Mouse (Mus musculus) left cerebral cortex, adult 2 months (tissue): ENCODE measurements around the gene Csf1. TPM values are rescaled to one million over a fixed set of nuclear protein-coding genes. Genes with fewer than 3 reads are reported as not detected.

Source experiments
- DNase-seq, 2 experiments: peaks; one replicate each; pipeline ENCODE4 v3.0.0; 2021 to 2022; ENCODE audit warnings: low spot score in 2 of 2, mixed read lengths in 1 of 2; ENCODE audit errors: extremely low spot score in 1 of 2
- H3K27ac ChIP-seq: fragments of 200-600 bp; 2 replicates; pipeline ENCODE4 v1.8.1; 2022
- H3K4me3 ChIP-seq: fragments of 200-600 bp; 2 replicates; pipeline ENCODE4 v1.8.1; 2022
- CTCF ChIP-seq: fragments of 200-600 bp; IDR thresholded peaks from 2 replicates; pipeline ENCODE4 v1.8.1; 2022; ENCODE audit warnings: antibody characterized with exemption, mild to moderate bottlenecking, moderate library complexity
- intact Hi-C: fragments of 180-260 bp; cut with DNase I; formaldehyde crosslinking; loops from one replicate; pipeline ENCODE4 v1.15.1; 2025
- total RNA-seq, 2 experiments: library from RNA; stranded (reverse); gene quantifications; 2 replicates each; pipeline ENCODE4 v1.2.3; 2021

Csf1 gene
- total RNA-seq, 2 experiments from 2014 or later, result 12.6 to 13.2 TPM

DNA sequence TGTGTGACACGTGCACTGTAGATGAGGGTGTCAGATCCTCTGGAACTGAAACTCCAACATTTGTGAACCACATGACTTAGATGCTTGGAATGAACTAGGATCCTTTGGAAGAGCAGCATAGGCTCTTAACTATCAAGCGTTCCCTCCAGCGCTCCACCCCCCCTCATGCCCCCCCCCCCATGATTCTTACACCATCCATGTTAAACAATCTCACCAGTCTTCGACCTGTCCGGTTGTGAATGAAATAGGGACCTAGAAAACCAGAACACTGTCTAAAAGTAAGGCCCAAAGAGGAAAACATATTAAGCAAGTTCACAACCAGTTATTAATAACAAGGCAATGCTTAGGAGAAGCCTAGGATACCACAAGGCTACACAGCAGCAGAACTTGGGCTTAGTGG lies 32.5 kb upstream of the Csf1 start:
- no peak for TF ChIP-seq CTCF
- H3K4me3 ChIP-seq, result no peak overlapping the region
- intact Hi-C loops, result no loop called here
- H3K27ac ChIP-seq, result peak overlapping the region; percentile 79
- DNase-seq, result no peak

DNA sequence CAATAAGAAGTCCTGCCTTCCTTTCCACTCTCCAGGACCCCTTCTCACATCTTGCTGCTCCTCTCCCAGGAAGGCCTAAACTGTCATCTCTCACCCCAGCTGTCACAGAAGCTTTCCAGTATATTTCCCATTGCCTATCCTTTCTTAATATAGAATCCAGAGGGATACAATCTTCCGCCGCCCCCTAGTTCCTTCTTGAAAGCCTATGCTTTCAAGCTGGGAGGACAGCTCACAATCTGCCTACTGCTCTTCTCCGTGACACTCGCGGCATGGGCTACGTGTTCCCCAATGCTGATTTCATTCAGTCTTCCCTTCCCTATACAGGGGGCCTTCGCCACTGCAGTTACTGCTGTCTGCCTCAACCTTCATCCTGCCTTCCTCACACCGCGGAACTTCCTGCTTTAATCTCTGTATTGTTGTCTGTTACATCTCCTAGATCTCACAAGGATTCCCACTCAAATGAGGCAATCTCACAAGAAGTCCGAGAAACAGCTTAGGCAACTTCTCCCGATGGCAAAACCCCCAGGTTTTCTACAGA lies 30.6 kb upstream of the Csf1 start:
- intact Hi-C loops, result no loop called here
- peak in 1 of 2 experiments; percentile 22 for DNase-seq
- no peak overlapping the region for H3K27ac ChIP-seq
- no peak overlapping the region for H3K4me3 ChIP-seq
- TF ChIP-seq CTCF, result no peak

DNA sequence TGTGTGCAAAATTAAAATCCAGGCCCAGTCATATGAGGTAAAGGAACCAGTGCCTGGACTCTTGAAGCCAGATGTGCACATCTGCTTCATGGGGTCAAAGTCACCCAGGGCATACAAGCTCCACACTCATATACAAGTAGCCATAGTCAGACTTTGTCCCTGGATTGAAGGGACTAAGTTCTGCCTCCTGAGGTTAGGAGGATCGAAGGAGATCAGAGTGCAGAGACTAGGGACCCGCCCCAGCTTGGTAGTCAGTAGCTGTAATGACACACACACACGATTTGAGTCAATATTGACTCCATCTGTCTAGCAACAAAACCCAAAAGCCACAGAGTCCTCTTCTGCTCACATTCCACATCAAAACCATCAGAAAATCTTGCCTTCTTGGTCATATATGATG lies 30.0 kb upstream of the Csf1 start:
- TF ChIP-seq CTCF, result no peak
- intact Hi-C loops, result no loop called here
- H3K4me3 ChIP-seq, result no peak overlapping the region
- no peak for DNase-seq
- peak overlapping the region; percentile 13; the same call in 1 of the 2 replicates for H3K27ac ChIP-seq

DNA sequence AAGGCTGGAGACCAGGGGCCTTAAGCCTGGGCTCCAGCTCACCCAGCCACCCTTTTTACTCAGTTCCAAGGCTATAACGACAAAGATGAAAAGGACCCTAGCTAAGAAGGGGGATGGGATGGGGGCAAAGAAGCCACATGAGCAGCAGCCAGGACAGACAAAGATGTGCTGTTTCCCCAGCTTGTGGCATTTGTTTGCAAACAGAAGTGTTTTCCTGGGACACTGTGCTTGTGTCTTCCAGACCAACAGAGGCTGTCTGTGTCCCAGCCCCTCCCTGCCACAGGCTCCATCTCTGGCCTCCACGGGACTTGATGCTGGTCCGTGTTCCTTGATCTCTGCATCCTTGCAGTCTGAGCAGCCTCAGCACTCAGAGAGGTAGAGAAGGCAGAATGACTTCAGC lies 28.6 kb upstream of the Csf1 start:
- intact Hi-C loops, result no loop called here
- no peak for DNase-seq
- Histone ChIP-seq H3K27ac (peak overlapping the region; percentile 36; the same call in 1 of the 2 replicates), H3K4me3 (no peak overlapping the region)
- TF ChIP-seq CTCF, result no peak

DNA sequence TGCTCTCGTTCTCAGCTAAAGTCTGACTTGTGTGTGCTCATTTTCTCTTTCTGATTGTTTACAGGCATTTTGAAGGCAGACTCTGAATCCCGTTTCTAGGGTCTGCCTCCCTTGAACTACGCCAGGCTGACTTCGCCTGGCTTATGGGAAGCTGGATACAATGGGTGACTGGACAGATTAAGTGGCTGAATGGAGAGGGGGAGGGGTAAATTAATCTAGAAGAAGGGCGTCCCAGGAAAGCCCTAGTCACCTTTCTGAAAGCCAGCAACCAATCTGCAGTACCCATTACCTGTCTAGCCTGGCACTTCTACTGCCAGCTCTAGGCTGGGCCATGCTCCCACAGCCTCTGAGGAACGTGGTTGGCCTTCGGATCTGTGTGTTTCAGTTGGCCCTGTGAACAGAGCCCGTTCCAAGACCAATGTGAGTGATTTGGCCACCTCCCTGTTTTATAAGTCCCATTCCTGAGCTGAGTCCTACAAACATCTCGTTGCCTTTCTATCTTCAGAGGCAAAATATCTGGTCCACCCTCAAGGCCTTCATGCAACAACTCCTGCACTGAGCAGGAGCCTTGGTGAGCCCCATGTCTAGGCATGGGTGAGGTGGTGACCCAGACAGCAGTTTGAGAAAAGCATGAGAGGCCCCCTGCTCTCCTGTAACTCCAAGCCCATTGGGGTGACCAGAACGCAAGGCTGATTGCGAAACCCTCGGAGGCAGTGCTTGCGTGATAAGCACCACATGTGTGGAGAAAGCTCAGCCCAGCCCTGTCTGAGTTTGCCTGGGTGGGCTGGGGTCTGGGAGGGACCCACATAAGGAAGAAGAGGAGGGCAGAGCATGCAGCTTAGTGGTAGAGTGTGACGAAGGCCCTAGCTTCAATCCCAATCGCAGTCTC lies 27.6 kb upstream of the Csf1 start:
- no peak for TF ChIP-seq CTCF
- intact Hi-C loops, result no loop called here
- no peak for DNase-seq
- Histone ChIP-seq H3K27ac (peak overlapping the region; percentile 36; the same call in 1 of the 2 replicates), H3K4me3 (no peak overlapping the region)

DNA sequence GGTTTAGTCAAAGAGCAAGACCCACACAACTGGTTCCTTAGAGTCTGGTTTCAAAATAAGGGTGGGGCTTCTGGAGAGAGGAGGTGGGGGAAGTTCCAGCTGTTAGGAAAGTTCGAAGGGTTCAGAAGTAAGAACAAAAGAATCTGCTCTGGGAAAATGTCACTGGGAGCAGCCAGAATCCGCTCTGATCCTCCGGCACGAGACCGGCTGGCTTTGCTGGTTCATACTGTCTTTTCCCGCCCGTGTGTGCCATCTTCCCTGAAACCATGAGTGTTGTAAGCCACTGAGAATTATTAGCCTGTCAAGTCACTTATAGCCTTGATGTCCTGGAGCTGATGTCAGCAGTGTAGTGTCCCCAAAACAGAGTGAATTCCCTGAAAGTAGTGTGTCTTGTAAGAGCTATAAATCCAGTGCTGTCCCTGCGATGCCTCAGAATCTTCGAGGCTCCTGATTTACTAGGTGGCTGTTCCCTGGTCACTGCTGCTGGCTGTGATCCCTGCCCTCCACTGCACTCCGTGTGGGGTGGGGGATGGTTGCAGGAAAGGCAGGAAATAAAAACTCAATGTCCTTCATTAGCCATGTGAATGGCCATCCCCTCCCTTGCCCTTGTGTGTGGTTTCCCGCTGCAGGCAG lies 26.8 kb upstream of the Csf1 start:
- Histone ChIP-seq H3K27ac (no peak overlapping the region), H3K4me3 (no peak overlapping the region)
- no peak for DNase-seq
- TF ChIP-seq CTCF, result no peak
- intact Hi-C loops, result no loop called here

DNA sequence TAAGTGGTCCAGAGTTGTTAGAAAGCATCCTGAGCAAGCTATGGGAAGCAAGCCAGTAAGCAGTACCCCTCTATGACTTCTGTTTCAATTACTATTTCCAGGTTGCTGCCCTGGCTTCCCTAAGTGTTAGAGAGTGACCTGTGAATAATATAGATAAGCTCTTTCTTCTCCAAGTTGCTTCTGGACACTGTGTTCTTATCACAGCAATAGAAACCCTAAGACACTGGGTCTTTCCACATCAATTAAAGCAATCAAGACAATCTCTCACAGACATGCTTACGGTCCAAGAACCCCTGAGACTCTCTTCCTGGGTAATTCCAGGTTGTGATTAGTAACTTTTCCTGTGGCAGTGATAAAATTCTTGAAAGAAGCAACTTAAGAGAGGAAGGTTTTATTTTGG lies 26.1 kb upstream of the Csf1 start:
- H3K4me3 ChIP-seq, result no peak overlapping the region
- intact Hi-C loops, result no loop called here
- no peak for DNase-seq
- no peak for TF ChIP-seq CTCF
- H3K27ac ChIP-seq, result no peak overlapping the region

DNA sequence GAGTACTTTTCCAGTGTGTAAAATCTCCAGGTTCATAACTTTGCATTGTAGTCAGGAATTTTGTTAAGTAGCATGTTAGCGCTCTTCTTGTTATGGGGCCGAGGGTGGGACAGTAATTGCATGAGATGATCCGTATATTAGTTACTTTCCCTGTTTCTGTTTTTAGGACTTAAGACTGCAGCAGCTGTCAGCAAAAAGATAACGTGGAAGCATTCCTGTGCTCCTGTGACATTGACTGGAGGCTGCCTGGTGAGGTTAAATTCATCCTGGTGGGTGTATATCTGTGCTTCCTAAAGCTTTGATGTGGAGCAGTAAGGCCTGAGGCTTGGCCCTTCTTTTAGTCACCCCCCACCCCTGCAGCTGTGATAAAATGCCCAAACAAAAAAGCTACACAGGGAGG lies 25.3 kb upstream of the Csf1 start:
- no peak overlapping the region for H3K27ac ChIP-seq
- no peak overlapping the region for H3K4me3 ChIP-seq
- DNase-seq, result no peak
- TF ChIP-seq CTCF, result no peak
- intact Hi-C loops, result no loop called here

DNA sequence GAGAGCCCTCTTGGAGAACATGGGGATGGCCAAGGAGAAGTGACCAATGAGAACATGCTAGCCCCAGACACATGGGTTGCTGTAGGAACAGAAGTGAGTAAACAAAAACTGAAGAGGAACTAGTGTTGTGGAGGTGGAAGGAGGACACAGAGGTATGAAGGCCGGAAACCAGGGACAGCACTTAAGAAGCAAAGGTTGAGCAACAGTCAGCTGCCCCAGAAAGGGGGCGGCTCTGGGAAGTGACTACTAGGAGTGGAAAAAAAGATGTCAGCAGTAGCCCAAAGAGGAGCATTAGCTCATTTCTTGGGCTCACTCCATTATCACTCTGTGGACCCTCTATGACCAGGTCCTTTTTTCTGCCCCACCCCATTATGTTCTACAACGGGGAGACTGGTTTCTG lies 23.0 kb upstream of the Csf1 start:
- intact Hi-C loops, result no loop called here
- Histone ChIP-seq H3K27ac (no peak overlapping the region), H3K4me3 (no peak overlapping the region)
- TF ChIP-seq CTCF, result no peak
- DNase-seq, result no peak

DNA sequence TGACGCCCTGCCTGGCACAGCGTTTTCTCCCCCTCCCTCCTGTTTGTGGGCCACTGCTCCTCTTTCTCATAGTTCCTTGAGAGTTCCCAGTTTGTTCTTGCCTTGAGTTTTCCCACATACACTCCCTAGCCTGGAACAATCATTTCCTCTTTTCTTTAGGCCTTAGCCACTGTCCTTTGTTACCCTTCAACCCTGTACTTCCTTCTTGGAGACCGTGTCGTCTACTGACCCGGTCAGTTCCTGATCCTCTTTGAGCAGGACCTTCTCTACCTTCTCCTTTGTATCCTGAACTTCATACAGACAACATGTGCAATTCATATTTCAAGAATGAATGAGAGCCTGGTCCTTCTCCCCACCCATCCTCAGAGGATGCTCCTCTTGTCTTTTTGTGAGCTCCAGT lies 21.0 kb upstream of the Csf1 start:
- H3K27ac ChIP-seq, result no peak overlapping the region
- no peak for TF ChIP-seq CTCF
- intact Hi-C loops, result no loop called here
- DNase-seq, result no peak
- no peak overlapping the region for H3K4me3 ChIP-seq

DNA sequence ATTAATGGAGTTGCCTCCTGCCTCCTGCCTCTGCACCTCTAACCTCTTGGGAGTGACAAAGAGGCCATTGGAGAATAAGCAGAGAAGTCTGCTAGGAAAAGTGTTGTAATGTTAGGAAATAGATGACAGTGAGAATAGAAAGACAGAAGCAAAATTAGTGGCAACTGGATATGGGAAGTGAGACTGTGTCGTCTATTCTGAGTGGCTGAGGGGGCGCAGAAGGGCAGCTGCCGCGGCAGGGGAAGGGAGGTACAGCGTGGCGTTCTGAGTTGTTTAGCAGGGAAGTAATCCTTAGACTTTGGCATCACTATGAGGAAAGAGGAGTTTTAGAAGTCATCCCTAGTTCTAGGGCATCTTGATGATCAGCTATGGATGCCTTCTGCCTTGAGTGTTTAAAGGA lies 17.7 kb upstream of the Csf1 start:
- Histone ChIP-seq H3K27ac (peak overlapping the region; percentile 28; the same call in 1 of the 2 replicates), H3K4me3 (no peak overlapping the region)
- no peak for TF ChIP-seq CTCF
- intact Hi-C loops, result no loop called here
- DNase-seq, result no peak

DNA sequence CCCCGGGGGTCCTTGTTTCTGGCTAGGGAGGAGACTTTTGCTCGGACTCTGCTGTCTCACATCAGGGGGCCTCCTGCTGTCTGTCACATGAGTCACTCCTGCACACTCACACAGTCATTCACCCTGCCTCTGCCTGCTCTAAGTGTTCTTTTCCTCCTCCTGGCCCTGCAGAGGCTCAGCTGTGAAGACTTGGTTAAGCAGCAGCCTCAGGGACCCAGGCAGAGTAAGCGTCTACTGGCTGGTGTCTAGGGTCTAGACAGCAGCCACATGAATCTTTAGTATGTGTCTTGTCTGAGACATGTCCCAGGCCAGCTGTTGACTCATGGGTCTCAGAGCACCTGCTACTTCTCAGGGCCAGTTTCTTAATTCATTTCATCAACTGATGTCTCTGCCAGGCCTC lies 16.0 kb upstream of the Csf1 start:
- no peak for DNase-seq
- TF ChIP-seq CTCF, result no peak
- intact Hi-C loops, result no loop called here

More for the DNA sequence above, 16.0 kb upstream of the Csf1 start:
- H3K4me3 ChIP-seq, result no peak overlapping the region
- H3K27ac ChIP-seq, result no peak overlapping the region
